Mouse (Mus musculus) CD4-positive naive resting alpha-beta T cell, adult 76 days (primary cell): Measurements from ENCODE around the gene Zbp1. TPM values are rescaled to one million over a fixed set of nuclear protein-coding genes. Genes with fewer than 3 reads are reported as not detected.

Experiments used
- total RNA-seq: library from RNA; stranded (reverse); gene quantifications from one replicate; pipeline ENCODE4 v1.2.4, GENCODE M21; 2023

The Zbp1 gene
- 64.5 TPM for total RNA-seq

DNA sequence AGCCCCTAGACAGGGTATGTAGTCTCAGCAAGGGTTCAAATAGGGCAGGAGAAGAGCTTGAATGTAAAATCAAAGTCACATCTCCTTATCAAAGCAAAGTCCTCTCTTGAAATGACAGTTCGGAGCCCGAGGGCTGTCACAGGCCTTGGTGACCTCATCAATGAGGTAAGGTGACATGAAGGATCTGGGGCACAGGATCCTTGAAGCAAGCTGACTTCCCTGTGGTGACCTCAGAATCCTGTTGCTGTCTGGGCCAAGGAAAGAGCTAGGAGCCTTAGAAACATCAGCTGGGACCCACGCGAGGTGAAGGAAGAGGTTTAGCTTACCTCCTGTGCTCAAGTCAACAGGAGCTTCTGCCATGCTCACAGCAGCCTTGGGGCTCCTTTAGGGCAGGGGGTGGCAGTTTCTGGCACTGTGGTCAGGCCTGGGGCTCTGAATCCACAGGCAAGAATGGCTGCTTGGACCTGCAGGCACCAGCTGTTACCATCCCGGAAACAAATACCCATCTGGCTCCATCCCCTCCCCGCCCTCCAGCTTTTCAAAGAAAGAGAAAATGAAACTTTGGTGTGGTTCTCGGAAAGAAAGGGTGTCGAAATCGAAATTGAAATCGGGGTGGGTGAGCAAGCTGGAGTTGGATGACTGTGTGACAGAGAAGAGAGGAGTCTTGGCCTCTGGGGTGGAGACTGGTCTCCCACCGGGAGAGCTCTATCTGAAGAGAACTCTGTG lies at the start of gene Zbp1:
Gene Zbp1 (minus strand): TSS at position 508 of the 726 bp plus-strand sequence.

Other genes with a start within 250 kb of the Zbp1 start
- gene Spo11, start 241.2 kb downstream of the Zbp1 start, total RNA-seq: 1.4 TPM
- gene Rae1, start 218.8 kb downstream of the Zbp1 start, total RNA-seq: 83.9 TPM
- gene Rbm38, start 198.4 kb downstream of the Zbp1 start, total RNA-seq: 287 TPM
- not detected for gene Ctcfl, start 99.4 kb downstream of the Zbp1 start, total RNA-seq
- not detected for gene Pck1, start 65.9 kb downstream of the Zbp1 start, total RNA-seq
- gene Pmepa1, start 57.6 kb upstream of the Zbp1 start, total RNA-seq: 12.0 TPM